Mouse (Mus musculus): ENCODE results near the gene Zfp459. TPM values are rescaled to one million over a fixed set of nuclear protein-coding genes. Genes with fewer than 3 reads are reported as not detected.
"Not testable (repeated sequence)": the region's sequence is repeated elsewhere in the genome, so short reads cannot be mapped to it uniquely, and the experiment has no call there.

Zfp459 gene
- total and polyA plus RNA-seq, 3 experiments: not detected

GRCm38 (mm10) chr13:67415759-67416158 lies 5.5 kb downstream of the Zfp459 start:
- no peak overlapping the region for H3K4me3 ChIP-seq (ENCODE audit: control insufficient read depth in 1 of 2, insufficient read depth in 1 of 2, low read depth in 2 of 2, low read length in 2 of 2)
- no peak overlapping the region for H3K27ac ChIP-seq (ENCODE audit: control insufficient read depth, low read depth, low read length)
- H3K79me2 ChIP-seq (ENCODE audit: control insufficient read depth, insufficient read depth, low read length, poor library complexity): no peaks in the 10 kb centered on the region
- DNase-seq (ENCODE audit: low read depth, low spot score): no peak
- no peak overlapping the region for H3K9ac ChIP-seq (ENCODE audit: control insufficient read depth, low read depth, low read length, poor library complexity, severe bottlenecking)
- H3K27me3 ChIP-seq (ENCODE audit: control insufficient read depth in 1 of 2, insufficient read depth in 2 of 2, low read length in 2 of 2): no peaks in the 10 kb centered on the region
- no peaks in the 10 kb centered on the region for H3K9me3 ChIP-seq (replicated peaks; ENCODE audit: insufficient read depth, low read length)
- H3K4me1 ChIP-seq (ENCODE audit: control insufficient read depth in 1 of 2, insufficient read depth in 2 of 2, low read length in 2 of 2): no peaks in the 10 kb centered on the region
- TF ChIP-seq EP300 (IDR thresholded peaks at IDR 0.05; ENCODE audit: low read depth in 1 of 2, low read length in 2 of 2) (no peak), MXI1 (IDR thresholded peaks at IDR 0.05; ENCODE audit: low read depth, low read length) (no peak), E2F4 (IDR thresholded peaks at IDR 0.05; ENCODE audit: borderline replicate concordance, low read depth, low read length) (no peak), TCF12 (IDR thresholded peaks at IDR 0.05; ENCODE audit: low read depth, low read length) (no peak)
- no peaks in the 10 kb centered on the region for H3K36me3 ChIP-seq (ENCODE audit: control insufficient read depth in 1 of 2, insufficient read depth in 2 of 2, low read length in 2 of 2)

DNA sequence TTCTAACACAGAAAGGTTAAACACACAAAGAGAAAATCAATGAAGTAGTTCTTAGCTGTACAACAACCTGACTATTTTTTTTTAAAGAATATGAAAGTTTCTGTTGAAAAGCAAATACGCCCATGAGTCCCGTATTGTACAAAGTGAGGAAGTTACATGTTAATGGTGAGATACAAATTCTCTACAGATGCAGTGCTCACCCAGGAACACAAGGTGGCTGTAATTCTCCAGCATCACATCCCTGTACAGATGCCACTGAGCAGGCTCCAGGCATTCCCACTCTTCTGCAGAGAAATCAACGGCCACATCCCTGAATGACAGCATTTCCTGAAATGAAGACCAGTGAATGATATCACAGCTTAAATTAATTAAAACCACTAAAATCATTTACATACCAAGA lies 7.6 kb downstream of the Zfp459 start:
- H3K36me3 ChIP-seq (ENCODE audit: control insufficient read depth in 1 of 2, insufficient read depth in 2 of 2, low read length in 2 of 2); H3K4me1 ChIP-seq (ENCODE audit: control insufficient read depth in 1 of 2, insufficient read depth in 2 of 2, low read length in 2 of 2); H3K79me2 ChIP-seq (ENCODE audit: control insufficient read depth, insufficient read depth, low read length, poor library complexity); H3K9me3 ChIP-seq (replicated peaks; ENCODE audit: insufficient read depth, low read length); H3K27me3 ChIP-seq (ENCODE audit: control insufficient read depth in 1 of 2, insufficient read depth in 2 of 2, low read length in 2 of 2); H3K27ac ChIP-seq (ENCODE audit: control insufficient read depth, low read depth, low read length); DNase-seq (ENCODE audit: low read depth, low spot score); H3K4me3 ChIP-seq (ENCODE audit: control insufficient read depth in 1 of 2, insufficient read depth in 1 of 2, low read depth in 2 of 2, low read length in 2 of 2); H3K9ac ChIP-seq (ENCODE audit: control insufficient read depth, low read depth, low read length, poor library complexity, severe bottlenecking): not testable (repeated sequence)

DNA sequence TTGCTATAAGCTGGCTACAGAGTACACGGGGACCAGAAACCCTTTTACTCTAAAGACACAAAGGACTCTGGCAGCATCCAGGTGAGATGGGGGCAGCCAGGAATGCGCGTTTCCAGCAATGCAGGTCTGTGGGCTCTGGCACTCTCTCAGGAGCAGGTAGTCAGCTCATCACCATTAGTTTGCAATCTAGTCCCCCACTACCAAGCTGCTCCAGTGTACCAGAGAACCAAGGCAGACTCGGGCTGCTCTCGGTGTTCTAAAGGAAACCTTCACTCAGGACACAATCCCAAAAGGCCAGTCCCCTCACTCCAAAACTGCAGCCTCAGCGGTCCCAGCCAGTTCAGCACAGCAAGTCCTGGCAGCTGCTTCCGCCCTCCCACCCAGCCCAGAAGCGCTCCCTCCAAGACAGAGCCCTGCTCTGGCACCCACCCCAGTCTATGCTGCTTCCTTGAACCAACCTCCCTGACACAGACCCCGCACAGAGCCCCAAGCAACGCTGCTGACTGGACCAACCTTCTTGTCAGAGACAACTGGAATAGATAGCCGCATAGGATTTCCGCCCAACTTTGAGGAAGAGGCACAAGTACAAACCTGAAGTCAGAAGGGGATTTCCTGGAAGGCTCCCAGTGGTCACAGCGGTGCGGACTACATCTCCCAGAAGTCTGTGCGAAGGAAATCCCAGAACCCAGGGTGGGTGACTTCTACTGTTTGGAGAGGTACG lies 21.9 kb downstream of the Zfp459 start, which contains the start of gene Zfp429:
Gene Zfp429, minus strand, starts transcription at position 637 of the 721 bp plus-strand sequence.
- not testable (repeated sequence) for H3K79me2 ChIP-seq (ENCODE audit: control insufficient read depth, insufficient read depth, low read length, poor library complexity); DNase-seq (ENCODE audit: low read depth, low spot score); H3K4me1 ChIP-seq (ENCODE audit: control insufficient read depth in 1 of 2, insufficient read depth in 2 of 2, low read length in 2 of 2); H3K9me3 ChIP-seq (replicated peaks; ENCODE audit: insufficient read depth, low read length); H3K4me3 ChIP-seq (ENCODE audit: control insufficient read depth in 1 of 2, insufficient read depth in 1 of 2, low read depth in 2 of 2, low read length in 2 of 2); H3K27ac ChIP-seq (ENCODE audit: control insufficient read depth, low read depth, low read length); H3K9ac ChIP-seq (ENCODE audit: control insufficient read depth, low read depth, low read length, poor library complexity, severe bottlenecking); H3K36me3 ChIP-seq (ENCODE audit: control insufficient read depth in 1 of 2, insufficient read depth in 2 of 2, low read length in 2 of 2); H3K27me3 ChIP-seq (ENCODE audit: control insufficient read depth in 1 of 2, insufficient read depth in 2 of 2, low read length in 2 of 2)

DNA sequence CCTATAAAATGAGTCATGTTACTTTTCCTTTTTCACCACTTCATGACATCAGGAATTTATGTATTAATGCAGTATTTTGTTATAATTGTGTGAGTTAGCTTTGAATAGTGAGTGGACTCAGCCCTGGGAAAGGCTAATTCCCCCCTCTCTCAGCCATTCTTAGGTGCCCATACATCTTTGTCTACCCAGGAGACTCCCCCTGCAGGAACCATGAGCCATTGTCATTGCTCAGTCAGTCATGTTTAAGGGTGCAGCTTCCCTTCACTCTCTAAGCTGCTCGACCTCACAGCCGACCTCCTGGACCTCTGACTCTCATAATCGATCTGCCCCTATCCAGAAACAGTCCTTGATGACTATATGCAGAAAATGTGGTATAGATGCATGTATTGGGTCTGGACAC lies 45.0 kb downstream of the Zfp459 start:
- H3K4me3 ChIP-seq (ENCODE audit: control insufficient read depth in 1 of 2, insufficient read depth in 1 of 2, low read depth in 2 of 2, low read length in 2 of 2); H3K9ac ChIP-seq (ENCODE audit: control insufficient read depth, low read depth, low read length, poor library complexity, severe bottlenecking); H3K27ac ChIP-seq (ENCODE audit: control insufficient read depth, low read depth, low read length); H3K4me1 ChIP-seq (ENCODE audit: control insufficient read depth in 1 of 2, insufficient read depth in 2 of 2, low read length in 2 of 2); H3K36me3 ChIP-seq (ENCODE audit: control insufficient read depth in 1 of 2, insufficient read depth in 2 of 2, low read length in 2 of 2); H3K27me3 ChIP-seq (ENCODE audit: control insufficient read depth in 1 of 2, insufficient read depth in 2 of 2, low read length in 2 of 2); H3K9me3 ChIP-seq (replicated peaks; ENCODE audit: insufficient read depth, low read length); H3K79me2 ChIP-seq (ENCODE audit: control insufficient read depth, insufficient read depth, low read length, poor library complexity): not testable (repeated sequence)
- DNase-seq (ENCODE audit: low read depth, low spot score): peak; percentile 25
- 0 out of 6 replicates have a peak, but pooled peaks of 1 of the 3 experiments have one; percentile 4 for TF ChIP-seq CTCF (IDR thresholded peaks at IDR 0.05 in 2 of 3, conservative IDR thresholded peaks at IDR 0.05 in 1 of 3; ENCODE audit: control insufficient read depth in 1 of 3, insufficient read depth in 1 of 3, low read depth in 2 of 3, low read length in 3 of 3, poor library complexity in 1 of 3, severe bottlenecking in 1 of 3)
